Mouse (Mus musculus) kidney, adult 2 months (tissue): ENCODE data around the gene Gm9857. TPM values are rescaled to one million over a fixed set of nuclear protein-coding genes. Genes with fewer than 3 reads are reported as not detected.
A peak's percentile ranks its signal among the peaks of the same experiment; 100 is the strongest.

Experiments used
- DNase-seq: peaks from one replicate; pipeline ENCODE4 v3.0.0; 2021
- H3K27ac ChIP-seq: fragments of 200-500 bp; 2 replicates; pipeline ENCODE4 v1.5.1; 2012; ENCODE audit warnings: low read depth, low read length, control low read depth, inconsistent platforms; ENCODE audit not compliant: insufficient read depth
- H3K27me3 ChIP-seq: fragments of 200-500 bp; replicated peaks from 2 replicates; pipeline ENCODE4 v1.6.1; 2012; ENCODE audit warnings: mild to moderate bottlenecking, moderate library complexity, low read length, inconsistent platforms; ENCODE audit not compliant: control insufficient read depth, insufficient read depth
- H3K36me3 ChIP-seq: fragments of 200-500 bp; 2 replicates; pipeline ENCODE4 v1.6.1; 2012; ENCODE audit warnings: mild to moderate bottlenecking, moderate library complexity, low read length, inconsistent platforms; ENCODE audit not compliant: control insufficient read depth, insufficient read depth
- H3K4me1 ChIP-seq: fragments of 200-500 bp; 2 replicates; pipeline ENCODE4 v1.6.1; 2011; ENCODE audit warnings: low read length; ENCODE audit not compliant: control insufficient read depth, insufficient read depth
- H3K4me3 ChIP-seq: fragments of 200-500 bp; 2 replicates; pipeline ENCODE4 v1.5.1; 2011; ENCODE audit warnings: mild to moderate bottlenecking, low read depth, low read length, control low read depth; ENCODE audit not compliant: insufficient read depth
- CTCF ChIP-seq: fragments of 200-500 bp; conservative IDR thresholded peaks from 2 replicates; pipeline ENCODE4 v1.5.1; 2011; ENCODE audit warnings: low read depth, mild to moderate bottlenecking, control low read depth, low read length, moderate library complexity, mixed read lengths; ENCODE audit not compliant: insufficient read depth, insufficient read length
- POLR2A ChIP-seq: fragments of 200-500 bp; IDR thresholded peaks from one replicate; pipeline ENCODE4 v1.6.1; 2011; ENCODE audit warnings: low read depth, low read length, control low read depth
- WGBS: fragments of 180-500 bp; shearing (Covaris S2); methylation state at CpG from one replicate; pipeline ENCODE4 v1.1.7; 2018; 5-methylcytosine and 5-hydroxymethylcytosine counted together
- polyA plus RNA-seq: library from polyadenylated mRNA; depleted of rRNA; stranded (reverse); fragments of >200 nt; gene quantifications from 2 replicates; pipeline ENCODE4 v1.2.3, GENCODE M21; 2012

Gene Gm9857
- polyA plus RNA-seq, 1 experiment, result 0.31 TPM

DNA sequence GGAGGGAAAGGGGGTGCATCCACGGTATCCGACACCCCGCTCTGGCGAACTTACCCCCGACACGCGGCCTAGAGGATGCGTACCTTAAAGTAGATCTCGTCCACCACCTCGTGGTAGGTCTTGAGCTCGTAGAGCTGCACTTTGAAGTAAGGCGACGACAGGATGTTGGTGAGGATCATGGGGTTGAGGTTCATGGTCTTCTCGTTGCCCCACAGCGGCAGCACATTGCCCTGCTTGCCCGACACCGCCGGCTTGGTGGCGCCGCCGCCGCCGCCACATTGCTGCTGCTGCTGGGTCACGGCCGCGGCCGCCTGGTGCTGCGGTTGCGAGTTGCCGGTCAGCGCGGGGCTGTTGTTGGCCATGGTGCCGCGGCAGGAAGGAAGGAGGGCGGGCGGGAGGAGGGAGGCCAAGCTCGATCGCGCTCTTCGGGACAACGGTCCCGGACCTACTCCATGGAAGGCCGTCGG is 29.1 kb downstream of the Gm9857 start:
- 1% methylated on average over 44 of the region's 44 CpGs for WGBS
- peak; percentile 69 for DNase-seq

DNA sequence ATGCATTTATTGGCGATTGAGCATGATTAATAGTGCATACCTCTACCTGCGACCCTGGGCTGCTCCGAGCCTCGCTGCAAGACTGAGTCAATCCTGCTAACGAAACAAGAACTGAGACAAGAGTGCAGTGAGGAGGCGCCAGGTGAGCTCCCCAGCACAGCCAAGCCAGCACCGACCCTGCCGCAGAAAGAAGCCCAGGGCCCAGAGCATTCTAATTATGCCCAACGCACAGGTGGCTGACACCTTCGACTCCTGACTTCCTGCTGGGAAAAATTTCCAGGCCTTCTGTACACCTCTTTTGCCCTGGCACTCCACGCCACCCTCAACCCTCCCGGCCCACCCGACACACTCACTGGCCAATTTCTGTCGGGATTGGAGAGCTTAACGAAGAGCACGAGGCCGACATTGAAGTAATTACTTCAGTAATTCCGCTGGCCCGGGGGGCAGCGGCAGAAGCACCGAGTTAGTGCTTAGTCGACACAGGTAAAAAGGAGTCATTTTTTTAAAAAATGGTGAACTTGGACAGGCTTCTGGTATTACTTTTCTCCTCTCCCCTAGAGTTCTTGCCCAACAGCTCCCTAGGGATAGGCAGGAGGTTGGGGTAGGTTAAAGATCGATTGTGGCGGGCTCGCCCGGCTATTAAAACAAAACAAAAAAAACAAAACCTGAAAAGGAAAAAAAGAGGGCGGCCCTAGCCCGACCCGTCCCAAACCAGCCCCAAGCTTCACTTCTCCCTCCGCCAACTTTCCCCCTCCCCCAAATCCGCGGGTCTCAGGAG is 29.8 kb downstream of the Gm9857 start:
- WGBS, result under 1% methylated on average over 32 of the region's 32 CpGs
- peak; percentile 32 for DNase-seq
- Histone ChIP-seq H3K36me3 (peaks cover 2% of the 10 kb centered on the region), H3K27me3 (no peaks in the 10 kb centered on the region), H3K27ac (peak overlapping the region; percentile 97), H3K4me3 (peak overlapping the region; percentile 81), H3K4me1 (peaks cover 11% of the 10 kb centered on the region)
- TF ChIP-seq CTCF, result no peak
- no peak for TF ChIP-seq POLR2A

More for the DNA sequence above, 29.1 kb downstream of the Gm9857 start:
- Histone ChIP-seq H3K36me3 (peaks cover 2% of the 10 kb centered on the region), H3K27ac (peak overlapping the region; percentile 97), H3K4me3 (peak overlapping the region; percentile 81), H3K4me1 (peaks cover 11% of the 10 kb centered on the region), H3K27me3 (no peaks in the 10 kb centered on the region)
- TF ChIP-seq POLR2A (no peak), CTCF (peak; percentile 44)

- DNase-seq, result no peak
- TF ChIP-seq CTCF (no peak), POLR2A (no peak)
- H3K4me1 ChIP-seq, result no peaks in the 10 kb centered on the region
- H3K36me3 ChIP-seq, result peaks cover 15% of the 10 kb centered on the region
- no peak overlapping the region for H3K4me3 ChIP-seq
- 94% methylated on average over 6 of the region's 6 CpGs for WGBS
- H3K27me3 ChIP-seq, result no peaks in the 10 kb centered on the region
- H3K27ac ChIP-seq, result no peak overlapping the region
Measured at GRCm38 (mm10) chr3:108902934-108903333, 37.3 kb downstream of the Gm9857 start.

- H3K36me3 ChIP-seq, result peaks cover 15% of the 10 kb centered on the region
Measured at GRCm38 (mm10) chr3:108902038-108902437, 38.2 kb downstream of the Gm9857 start.

GRCm38 (mm10) chr3:108900681-108901080 is 39.6 kb downstream of the Gm9857 start:
- Histone ChIP-seq H3K27ac (no peak overlapping the region), H3K4me3 (no peak overlapping the region), H3K4me1 (no peaks in the 10 kb centered on the region), H3K27me3 (no peaks in the 10 kb centered on the region), H3K36me3 (peaks cover 14% of the 10 kb centered on the region)
- no peak for DNase-seq
- WGBS, result 82% methylated on average over 5 of the region's 5 CpGs
- no peak for TF ChIP-seq CTCF
- TF ChIP-seq POLR2A, result no peak

More at GRCm38 (mm10) chr3:108902038-108902437, 38.2 kb downstream of the Gm9857 start:
- Histone ChIP-seq H3K27me3 (no peaks in the 10 kb centered on the region), H3K27ac (no peak overlapping the region), H3K4me1 (no peaks in the 10 kb centered on the region), H3K4me3 (no peak overlapping the region)
- no peak for TF ChIP-seq CTCF
- no peak for TF ChIP-seq POLR2A
- 51% methylated on average over 2 of the region's 2 CpGs for WGBS
- no peak for DNase-seq

DNA sequence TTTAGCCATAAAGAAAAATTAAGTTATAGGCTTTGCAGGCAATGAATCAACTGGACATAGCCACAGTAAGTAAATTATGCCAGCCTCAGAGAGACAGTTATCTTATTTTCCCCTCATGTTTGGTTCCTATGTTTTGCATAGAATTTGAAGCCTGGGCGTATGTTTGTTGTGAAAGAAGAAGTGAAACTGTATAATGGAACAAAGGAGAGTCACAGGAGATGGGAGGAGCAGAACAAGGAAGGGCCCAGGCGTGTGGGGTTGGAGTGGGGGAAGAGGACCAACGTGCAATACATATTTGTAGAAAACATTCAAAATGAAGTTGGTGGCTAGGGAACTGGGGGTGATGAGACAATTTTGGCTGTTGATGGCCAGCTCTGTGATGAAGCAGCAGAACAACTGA is 40.1 kb downstream of the Gm9857 start:
- Histone ChIP-seq H3K27ac (no peak overlapping the region), H3K27me3 (no peaks in the 10 kb centered on the region), H3K4me1 (no peaks in the 10 kb centered on the region), H3K36me3 (peaks cover 14% of the 10 kb centered on the region), H3K4me3 (no peak overlapping the region)
- 92% methylated on average over 3 of the region's 3 CpGs for WGBS
- TF ChIP-seq CTCF (no peak), POLR2A (no peak)
- no peak for DNase-seq

DNA sequence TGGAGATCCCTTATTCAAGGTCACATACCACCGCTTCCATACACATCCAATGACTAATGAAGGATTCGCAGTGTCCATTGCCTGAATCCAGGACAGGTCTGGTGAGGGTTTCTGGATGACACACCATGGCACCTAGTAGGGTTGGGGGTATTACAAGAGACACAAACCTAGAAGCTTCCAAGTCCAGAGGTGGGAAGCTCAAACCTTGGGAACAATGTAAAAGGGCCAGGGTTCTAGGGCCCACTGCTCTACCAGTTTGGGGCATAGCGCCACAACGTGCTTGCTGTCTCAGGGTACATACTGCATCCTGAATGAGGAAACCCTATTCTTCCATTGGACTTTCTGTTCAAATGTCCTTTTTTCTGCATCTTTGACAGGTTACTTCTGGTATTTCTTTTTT is 41.6 kb downstream of the Gm9857 start:
- Histone ChIP-seq H3K27ac (no peak overlapping the region), H3K4me3 (no peak overlapping the region), H3K4me1 (no peaks in the 10 kb centered on the region), H3K27me3 (no peaks in the 10 kb centered on the region), H3K36me3 (no peaks in the 10 kb centered on the region; the same call in 1 of the 2 replicates)
- WGBS, result 95% methylated on average over 4 of the region's 4 CpGs
- TF ChIP-seq CTCF (no peak), POLR2A (no peak)
- no peak for DNase-seq
